Mouse (Mus musculus) bone marrow macrophage, adult 2 months (primary cell): ENCODE results near the gene Pgs1. TPM values are rescaled to one million over a fixed set of nuclear protein-coding genes. Genes with fewer than 3 reads are reported as not detected.

Source experiments
- H3K27ac ChIP-seq: 2 replicates; pipeline ENCODE4 v1.5.1; 2012; ENCODE audit warnings: low read depth, low read length; ENCODE audit not compliant: insufficient read depth
- H3K4me1 ChIP-seq: 2 replicates; pipeline ENCODE4 v1.6.1; 2012; ENCODE audit warnings: low read length; ENCODE audit not compliant: control insufficient read depth, insufficient read depth
- H3K4me3 ChIP-seq: 2 replicates; pipeline ENCODE4 v1.5.1; 2012; ENCODE audit warnings: mild to moderate bottlenecking, low read length, moderate library complexity; ENCODE audit not compliant: insufficient read depth
- CTCF ChIP-seq: IDR thresholded peaks from 2 replicates; pipeline ENCODE4 v1.5.1; 2012; ENCODE audit warnings: low read depth, mild to moderate bottlenecking, low read length, moderate library complexity
- POLR2A ChIP-seq: IDR thresholded peaks from 2 replicates; pipeline ENCODE4 v1.6.1; 2012; ENCODE audit warnings: mild to moderate bottlenecking, low read depth, low read length, borderline replicate concordance
- polyA plus RNA-seq: library from polyadenylated mRNA; stranded (reverse); fragments of >200 nt; gene quantifications from 2 replicates; pipeline ENCODE4 v1.2.4, GENCODE M21; 2012; ENCODE audit not compliant: missing spikeins, insufficient read depth, insufficient read length

The Pgs1 gene
- polyA plus RNA-seq, 1 experiment: 35.4 TPM

GRCm38 (mm10) chr11:117975211-117975967 lies 10.7 kb upstream of the Pgs1 start:
- Histone ChIP-seq H3K27ac (0 out of 2 replicates have a peak overlapping the region, but pooled peaks have one; percentile 6), H3K4me3 (no peak overlapping the region), H3K4me1 (peaks cover 67% of the 10 kb centered on the region)
- TF ChIP-seq CTCF (no peak), POLR2A (no peak)

GRCm38 (mm10) chr11:117976081-117976582 lies 10.0 kb upstream of the Pgs1 start:
- TF ChIP-seq POLR2A (no peak), CTCF (no peak)
- Histone ChIP-seq H3K4me1 (peaks cover 66% of the 10 kb centered on the region), H3K4me3 (no peak overlapping the region), H3K27ac (no peak overlapping the region)

GRCm38 (mm10) chr11:117977694-117978360 lies 8.3 kb upstream of the Pgs1 start:
- TF ChIP-seq CTCF (no peak), POLR2A (no peak)
- Histone ChIP-seq H3K27ac (no peak overlapping the region), H3K4me3 (no peak overlapping the region), H3K4me1 (peaks cover 60% of the 10 kb centered on the region)

- peaks cover 50% of the 10 kb centered on the region for H3K4me1 ChIP-seq
- TF ChIP-seq POLR2A: no peak
- no peak for TF ChIP-seq CTCF
- peak overlapping the region; percentile 41 for H3K27ac ChIP-seq
- H3K4me3 ChIP-seq: no peak overlapping the region
These were observed 6.7 kb upstream of the Pgs1 start for GRCm38 (mm10) chr11:117979388-117979787.

GRCm38 (mm10) chr11:117982426-117982825 lies 3.7 kb upstream of the Pgs1 start:
- no peak for TF ChIP-seq CTCF
- no peak for TF ChIP-seq POLR2A
- no peak overlapping the region for H3K4me3 ChIP-seq
- peaks cover 29% of the 10 kb centered on the region for H3K4me1 ChIP-seq
- no peak overlapping the region for H3K27ac ChIP-seq

- H3K4me1 ChIP-seq: peaks cover 28% of the 10 kb centered on the region
- no peak overlapping the region for H3K4me3 ChIP-seq
- TF ChIP-seq CTCF (no peak), POLR2A (no peak)
- no peak overlapping the region for H3K27ac ChIP-seq
These were observed 2.3 kb upstream of the Pgs1 start for GRCm38 (mm10) chr11:117983770-117984169.

- TF ChIP-seq CTCF (no peak), POLR2A (no peak)
- H3K4me1 ChIP-seq: peaks cover 34% of the 10 kb centered on the region
- peak overlapping the region; percentile 84 for H3K27ac ChIP-seq
- H3K4me3 ChIP-seq: peak overlapping the region; percentile 92
These were observed 950 bp downstream of the Pgs1 start for GRCm38 (mm10) chr11:117987032-117987451.

GRCm38 (mm10) chr11:117987968-117988367 lies 1.9 kb downstream of the Pgs1 start:
- peak overlapping the region; percentile 84 for H3K27ac ChIP-seq
- TF ChIP-seq CTCF: no peak
- peaks cover 44% of the 10 kb centered on the region for H3K4me1 ChIP-seq
- peak overlapping the region; percentile 92 for H3K4me3 ChIP-seq

GRCm38 (mm10) chr11:117989241-117989640 lies 3.1 kb downstream of the Pgs1 start:
- Histone ChIP-seq H3K4me3 (peak overlapping the region; percentile 17), H3K27ac (peak overlapping the region; percentile 90), H3K4me1 (peaks cover 54% of the 10 kb centered on the region)
- TF ChIP-seq POLR2A: no peak
- TF ChIP-seq CTCF: no peak

GRCm38 (mm10) chr11:117989926-117990325 lies 3.8 kb downstream of the Pgs1 start:
- peak overlapping the region; percentile 90 for H3K27ac ChIP-seq
- peak overlapping the region; percentile 17 for H3K4me3 ChIP-seq
- H3K4me1 ChIP-seq: peaks cover 61% of the 10 kb centered on the region
- TF ChIP-seq POLR2A (no peak), CTCF (0 out of 2 replicates have a peak, but pooled peaks have one; percentile 16)
